Mouse (Mus musculus): ENCODE measurements around the gene Gper1. TPM values are rescaled to one million over a fixed set of nuclear protein-coding genes. Genes with fewer than 3 reads are reported as not detected.

Gper1 gene
- polyA plus RNA-seq, 1 experiment from 2014 or later = 4.0 TPM

- H3K27ac ChIP-seq (ENCODE audit: low read length) = peak overlapping the region; percentile 96
Observed at GRCm38 (mm10) chr5:139380385-139381248, 42.3 kb upstream of the Gper1 start.

DNA sequence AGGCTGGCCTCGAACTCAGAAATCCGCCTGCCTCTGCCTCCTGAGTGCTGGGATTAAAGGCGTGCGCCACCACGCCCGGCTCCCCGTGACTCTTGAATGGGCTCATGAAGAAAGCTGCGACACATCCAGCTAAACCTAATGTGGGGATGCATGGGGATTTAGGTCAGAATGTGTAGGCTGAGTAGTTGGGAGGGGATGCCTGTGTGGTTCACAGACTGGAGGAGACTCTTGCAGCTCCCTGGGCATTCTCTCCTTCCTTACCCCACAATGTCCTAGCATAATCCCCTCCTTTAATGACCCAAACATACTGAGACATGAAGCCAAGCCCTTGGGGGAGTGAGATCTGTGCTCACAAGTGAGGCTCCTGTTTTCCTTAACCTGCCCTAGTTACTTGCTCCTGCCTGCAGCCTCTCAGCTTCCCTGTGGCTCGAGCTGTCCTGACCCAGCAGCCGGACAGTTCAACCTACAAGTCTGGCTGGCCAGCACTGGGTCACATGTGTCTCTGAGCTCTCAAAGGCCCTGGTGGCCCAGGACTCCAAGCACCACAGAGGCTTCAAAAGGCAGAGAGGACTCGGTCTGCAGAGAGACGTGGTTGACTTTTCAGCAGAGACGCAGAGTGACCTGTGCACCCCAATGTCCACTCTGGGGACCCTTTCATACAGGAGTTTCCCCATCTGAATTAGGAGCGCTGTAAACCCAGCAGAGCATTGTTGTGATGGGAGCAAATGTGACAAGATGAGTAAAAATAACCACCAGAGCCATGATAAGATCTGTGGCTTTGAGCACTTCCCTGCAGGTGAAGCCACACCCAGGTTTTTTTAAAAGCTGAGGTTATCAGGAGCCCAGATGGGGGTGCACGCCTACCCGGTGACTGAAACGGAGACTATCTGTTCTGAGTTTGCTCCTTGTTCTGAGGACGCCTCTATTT lies 41.1 kb upstream of the Gper1 start:
- 53% methylated on average over 18 of the region's 18 CpGs for WGBS
- Histone ChIP-seq H3K4me2 (ENCODE audit: low read depth, low read length) (peak overlapping the region; percentile 70), H3K9ac (ENCODE audit: low read length) (peak overlapping the region; percentile 82), H3K4me1 (ENCODE audit: control insufficient read depth, insufficient read depth, low read length) (peaks cover 76% of the 10 kb centered on the region), H3K9me3 (replicated peaks; ENCODE audit: control insufficient read depth, low read length) (no peaks in the 10 kb centered on the region), H3K36me3 (ENCODE audit: control insufficient read depth, insufficient read depth) (no peaks in the 10 kb centered on the region), H3K27me3 (ENCODE audit: control insufficient read depth, insufficient read depth, low read length) (no peaks in the 10 kb centered on the region), H3K4me3 (ENCODE audit: low read length) (peak overlapping the region; percentile 71), H3K27ac (ENCODE audit: low read length) (peak overlapping the region; percentile 97)
- ATAC-seq (replicated peaks; ENCODE audit: extremely low read depth, insufficient read depth, low FRiP score) = no peak

More at GRCm38 (mm10) chr5:139380385-139381248, 42.3 kb upstream of the Gper1 start:
- 1% methylated on average over 72 of the region's 73 CpGs for WGBS
- peak; percentile 76 for ATAC-seq (replicated peaks; ENCODE audit: extremely low read depth, insufficient read depth, low FRiP score)
- Histone ChIP-seq H3K9me3 (replicated peaks; ENCODE audit: control insufficient read depth, low read length) (no peaks in the 10 kb centered on the region), H3K4me1 (ENCODE audit: control insufficient read depth, insufficient read depth, low read length) (peaks cover 75% of the 10 kb centered on the region), H3K4me2 (ENCODE audit: low read depth, low read length) (peak overlapping the region; percentile 70), H3K36me3 (ENCODE audit: control insufficient read depth, insufficient read depth) (no peaks in the 10 kb centered on the region), H3K27me3 (ENCODE audit: control insufficient read depth, insufficient read depth, low read length) (no peaks in the 10 kb centered on the region), H3K9ac (ENCODE audit: low read length) (peak overlapping the region; percentile 82), H3K4me3 (ENCODE audit: low read length) (peak overlapping the region; percentile 71)

GRCm38 (mm10) chr5:139382760-139383159 lies 40.2 kb upstream of the Gper1 start:
- H3K9ac ChIP-seq (ENCODE audit: low read length) = peak overlapping the region; percentile 82
- ATAC-seq (replicated peaks; ENCODE audit: extremely low read depth, insufficient read depth, low FRiP score) = peak; percentile 51
- 15% methylated on average over 8 of the region's 8 CpGs for WGBS

GRCm38 (mm10) chr5:139383234-139383633 lies 39.7 kb upstream of the Gper1 start:
- Histone ChIP-seq H3K9me3 (replicated peaks; ENCODE audit: control insufficient read depth, low read length) (no peaks in the 10 kb centered on the region), H3K4me3 (ENCODE audit: low read length) (no peak overlapping the region), H3K9ac (ENCODE audit: low read length) (peak overlapping the region; percentile 82), H3K27me3 (ENCODE audit: control insufficient read depth, insufficient read depth, low read length) (no peaks in the 10 kb centered on the region), H3K4me2 (ENCODE audit: low read depth, low read length) (peak overlapping the region; percentile 70), H3K4me1 (ENCODE audit: control insufficient read depth, insufficient read depth, low read length) (peaks cover 71% of the 10 kb centered on the region), H3K27ac (ENCODE audit: low read length) (peak overlapping the region; percentile 97), H3K36me3 (ENCODE audit: control insufficient read depth, insufficient read depth) (no peaks in the 10 kb centered on the region)
- WGBS = 68% methylated on average over 9 of the region's 9 CpGs
- ATAC-seq (replicated peaks; ENCODE audit: extremely low read depth, insufficient read depth, low FRiP score) = no peak

More at GRCm38 (mm10) chr5:139382760-139383159, 40.2 kb upstream of the Gper1 start:
- peak overlapping the region; percentile 97 for H3K27ac ChIP-seq (ENCODE audit: low read length)
- peaks cover 71% of the 10 kb centered on the region for H3K4me1 ChIP-seq (ENCODE audit: control insufficient read depth, insufficient read depth, low read length)
- no peaks in the 10 kb centered on the region for H3K36me3 ChIP-seq (ENCODE audit: control insufficient read depth, insufficient read depth)
- peak overlapping the region; percentile 70 for H3K4me2 ChIP-seq (ENCODE audit: low read depth, low read length)
- H3K27me3 ChIP-seq (ENCODE audit: control insufficient read depth, insufficient read depth, low read length) = no peaks in the 10 kb centered on the region
- no peaks in the 10 kb centered on the region for H3K9me3 ChIP-seq (replicated peaks; ENCODE audit: control insufficient read depth, low read length)
- peak overlapping the region; percentile 71 for H3K4me3 ChIP-seq (ENCODE audit: low read length)

DNA sequence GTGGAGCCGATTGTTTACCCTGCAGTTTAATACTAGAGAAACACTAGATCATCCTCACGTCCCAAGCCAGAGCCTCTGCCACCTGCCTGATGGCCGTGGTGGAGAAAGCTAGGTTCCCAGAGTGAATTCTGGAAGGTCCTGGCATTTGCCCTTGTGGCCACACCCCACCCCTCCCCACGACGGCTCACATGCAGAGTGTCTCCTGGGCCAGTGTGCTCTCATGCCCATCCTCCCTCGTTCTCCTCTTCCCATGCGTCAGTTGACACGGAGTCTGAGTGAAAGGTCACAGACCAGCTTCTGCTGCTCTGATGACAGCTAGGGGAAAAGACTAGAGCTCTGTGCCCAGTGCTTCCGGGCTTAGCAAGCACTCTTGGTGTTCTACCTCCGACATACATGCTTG lies 38.4 kb upstream of the Gper1 start:
- H3K4me2 ChIP-seq (ENCODE audit: low read depth, low read length) = peak overlapping the region; percentile 21; the same call in 1 of the 2 replicates
- no peak for ATAC-seq (replicated peaks; ENCODE audit: extremely low read depth, insufficient read depth, low FRiP score)

DNA sequence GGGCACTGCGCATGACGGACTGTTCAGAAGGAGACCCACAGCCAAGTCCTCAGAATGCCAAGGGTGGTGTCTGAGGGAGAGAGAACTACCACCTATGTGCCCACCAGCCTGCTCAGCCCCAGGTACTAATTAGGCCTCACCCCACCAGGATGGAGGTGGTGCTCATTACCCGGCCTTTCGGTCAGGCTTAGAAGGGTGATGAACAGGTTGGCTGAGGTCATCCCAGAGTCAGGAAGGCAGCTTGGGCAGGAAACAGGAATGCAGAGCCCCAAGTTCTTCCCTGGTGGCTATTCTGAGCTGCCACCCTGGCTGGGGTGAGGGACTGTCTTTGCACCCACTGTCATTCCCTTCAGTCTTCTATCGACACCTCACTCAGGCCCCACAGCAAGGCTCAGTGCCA lies 36.9 kb upstream of the Gper1 start:
- Histone ChIP-seq H3K9me3 (replicated peaks; ENCODE audit: control insufficient read depth, low read length) (no peaks in the 10 kb centered on the region), H3K9ac (ENCODE audit: low read length) (no peak overlapping the region), H3K36me3 (ENCODE audit: control insufficient read depth, insufficient read depth) (no peaks in the 10 kb centered on the region), H3K4me2 (ENCODE audit: low read depth, low read length) (no peak overlapping the region), H3K4me3 (ENCODE audit: low read length) (no peak overlapping the region), H3K27ac (ENCODE audit: low read length) (no peak overlapping the region), H3K27me3 (ENCODE audit: control insufficient read depth, insufficient read depth, low read length) (no peaks in the 10 kb centered on the region), H3K4me1 (ENCODE audit: control insufficient read depth, insufficient read depth, low read length) (peaks cover 73% of the 10 kb centered on the region)
- WGBS = 90% methylated on average over 5 of the region's 5 CpGs
- no peak for ATAC-seq (replicated peaks; ENCODE audit: extremely low read depth, insufficient read depth, low FRiP score)

More for the DNA sequence above, 38.4 kb upstream of the Gper1 start:
- Histone ChIP-seq H3K27ac (ENCODE audit: low read length) (peak overlapping the region; percentile 44), H3K27me3 (ENCODE audit: control insufficient read depth, insufficient read depth, low read length) (no peaks in the 10 kb centered on the region), H3K9me3 (replicated peaks; ENCODE audit: control insufficient read depth, low read length) (no peaks in the 10 kb centered on the region), H3K9ac (ENCODE audit: low read length) (peak overlapping the region; percentile 56), H3K4me1 (ENCODE audit: control insufficient read depth, insufficient read depth, low read length) (peaks cover 70% of the 10 kb centered on the region), H3K4me3 (ENCODE audit: low read length) (no peak overlapping the region), H3K36me3 (ENCODE audit: control insufficient read depth, insufficient read depth) (no peaks in the 10 kb centered on the region)
- WGBS = 19% methylated on average over 10 of the region's 10 CpGs

DNA sequence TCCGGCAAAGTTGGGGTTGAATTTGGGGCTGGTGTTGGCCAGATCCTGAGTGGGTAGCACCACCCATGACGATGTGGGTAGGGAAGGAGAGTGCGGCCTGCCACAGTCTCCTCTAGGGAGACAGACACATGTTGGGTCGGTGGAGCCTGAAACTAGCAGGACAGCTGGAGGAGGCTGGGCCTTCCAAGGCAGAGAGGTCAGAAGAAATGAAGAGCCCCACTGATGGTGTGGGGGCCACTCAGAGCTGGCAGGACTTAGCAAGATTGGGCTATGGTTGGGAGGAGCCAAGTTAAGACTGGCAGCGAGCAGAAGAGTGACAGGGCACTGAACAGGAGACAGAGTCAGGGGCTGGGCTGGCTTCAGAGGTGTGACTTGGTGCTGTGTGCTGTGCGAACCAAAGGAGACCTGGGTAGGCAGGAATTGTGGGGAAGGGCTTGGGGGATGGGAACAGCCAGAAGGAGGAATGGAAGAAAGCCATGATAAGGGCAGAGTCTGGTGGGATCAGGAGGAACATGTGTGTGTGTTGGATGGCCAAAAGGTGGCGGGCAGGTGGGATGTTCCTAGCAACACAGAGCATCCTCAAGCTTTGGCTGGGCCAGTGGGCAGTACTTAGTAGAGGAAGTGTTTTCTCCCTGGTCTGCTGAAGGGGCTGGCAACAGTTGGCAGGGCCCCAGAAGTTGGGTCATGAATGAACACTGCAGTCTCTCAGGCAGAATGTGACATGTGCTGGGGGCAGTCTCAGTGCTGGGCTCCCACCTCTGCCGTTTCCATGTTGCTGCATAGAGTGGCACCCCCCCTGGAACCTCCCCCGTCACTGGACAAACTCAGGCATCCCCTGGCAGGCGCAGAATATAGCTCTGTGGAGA lies 35.4 kb upstream of the Gper1 start:
- peak; percentile 9; the same call in 1 of the 2 replicates for ATAC-seq (replicated peaks; ENCODE audit: extremely low read depth, insufficient read depth, low FRiP score)
- no peak overlapping the region for H3K4me2 ChIP-seq (ENCODE audit: low read depth, low read length)
- WGBS = 69% methylated on average over 10 of the region's 10 CpGs
- H3K36me3 ChIP-seq (ENCODE audit: control insufficient read depth, insufficient read depth) = no peaks in the 10 kb centered on the region
- H3K4me1 ChIP-seq (ENCODE audit: control insufficient read depth, insufficient read depth, low read length) = peaks cover 66% of the 10 kb centered on the region
- H3K9me3 ChIP-seq (replicated peaks; ENCODE audit: control insufficient read depth, low read length) = no peaks in the 10 kb centered on the region
- no peak overlapping the region for H3K9ac ChIP-seq (ENCODE audit: low read length)
- H3K4me3 ChIP-seq (ENCODE audit: low read length) = no peak overlapping the region
- H3K27me3 ChIP-seq (ENCODE audit: control insufficient read depth, insufficient read depth, low read length) = no peaks in the 10 kb centered on the region
- peak overlapping the region; percentile 70 for H3K27ac ChIP-seq (ENCODE audit: low read length)

- peaks cover 60% of the 10 kb centered on the region for H3K4me1 ChIP-seq (ENCODE audit: control insufficient read depth, insufficient read depth, low read length)
- no peak overlapping the region for H3K4me3 ChIP-seq (ENCODE audit: low read length)
- H3K27ac ChIP-seq (ENCODE audit: low read length) = peak overlapping the region; percentile 70
- 57% methylated on average over 4 of the region's 4 CpGs for WGBS
- no peak overlapping the region for H3K9ac ChIP-seq (ENCODE audit: low read length)
- no peak overlapping the region for H3K4me2 ChIP-seq (ENCODE audit: low read depth, low read length)
- no peaks in the 10 kb centered on the region for H3K27me3 ChIP-seq (ENCODE audit: control insufficient read depth, insufficient read depth, low read length)
- H3K9me3 ChIP-seq (replicated peaks; ENCODE audit: control insufficient read depth, low read length) = no peaks in the 10 kb centered on the region
- H3K36me3 ChIP-seq (ENCODE audit: control insufficient read depth, insufficient read depth) = peaks cover 4% of the 10 kb centered on the region; the same call in 1 of the 2 replicates
- no peak; the same call in 1 of the 2 replicates for ATAC-seq (replicated peaks; ENCODE audit: extremely low read depth, insufficient read depth, low FRiP score)
Observed at GRCm38 (mm10) chr5:139388195-139388570, 34.8 kb upstream of the Gper1 start.

Measured in heart, embryonic 16.5 days (tissue).